Mouse (Mus musculus): ENCODE results near the gene Gmfg. TPM values are rescaled to one million over a fixed set of nuclear protein-coding genes. Genes with fewer than 3 reads are reported as not detected.

The Gmfg gene
- polyA plus RNA-seq, 1 experiment: 4.0 TPM

DNA sequence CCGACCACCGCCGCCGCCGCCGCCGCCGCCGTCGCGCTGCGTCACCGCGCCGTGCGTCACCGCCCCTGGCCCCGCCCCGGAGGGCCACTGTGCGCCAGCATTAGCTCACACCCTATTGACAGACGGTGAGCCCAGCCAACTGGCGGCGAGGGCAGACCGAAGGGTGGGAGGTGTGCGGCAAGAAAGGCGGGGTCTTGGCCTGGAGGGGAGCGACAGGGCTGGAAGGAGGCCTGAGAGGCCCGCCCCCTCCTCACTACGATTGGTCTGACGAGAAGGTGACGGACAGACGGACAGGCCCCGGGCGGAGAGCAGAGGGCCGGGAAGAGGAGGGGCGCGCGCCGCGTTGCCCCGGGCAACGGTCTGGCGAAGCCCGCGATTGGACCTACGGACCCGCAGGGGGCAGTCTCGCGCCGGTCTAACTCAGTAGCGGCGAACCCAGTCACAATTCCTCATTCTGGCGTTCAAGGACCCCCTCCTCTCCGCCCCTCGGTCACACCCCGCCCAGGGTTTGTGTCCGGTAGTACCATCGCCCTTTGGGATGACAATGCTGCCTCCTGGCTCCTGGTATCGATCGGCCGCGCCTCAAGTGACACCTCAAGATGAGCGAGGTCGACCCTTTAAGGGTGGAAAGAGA lies 859 bp upstream of the Gmfg start:
- DNase-seq (ENCODE audit: extremely low spot score in 1 of 2, low spot score in 1 of 2): peak; percentile 100

DNA sequence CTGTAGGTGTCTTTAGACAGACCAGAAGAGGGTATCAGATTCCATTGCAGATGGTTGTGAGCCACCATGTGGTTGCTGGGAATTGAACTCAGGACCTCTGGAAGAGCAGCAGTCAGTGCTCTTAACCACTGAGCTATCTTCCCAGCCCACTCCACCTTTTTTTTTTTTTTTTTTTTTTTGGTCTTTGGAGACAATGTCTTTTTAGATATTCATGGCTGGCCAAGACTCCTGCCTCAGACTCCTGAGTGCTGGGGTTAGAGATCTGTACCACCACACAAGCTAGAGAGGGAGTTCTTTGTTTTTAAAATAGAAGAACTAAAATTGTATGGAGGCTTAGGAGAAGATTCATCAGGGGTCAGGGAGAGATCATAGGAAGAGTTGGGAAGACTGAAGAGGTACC lies 717 bp downstream of the Gmfg start:
- no peak for DNase-seq (ENCODE audit: extremely low spot score in 1 of 2, low spot score in 1 of 2)

DNA sequence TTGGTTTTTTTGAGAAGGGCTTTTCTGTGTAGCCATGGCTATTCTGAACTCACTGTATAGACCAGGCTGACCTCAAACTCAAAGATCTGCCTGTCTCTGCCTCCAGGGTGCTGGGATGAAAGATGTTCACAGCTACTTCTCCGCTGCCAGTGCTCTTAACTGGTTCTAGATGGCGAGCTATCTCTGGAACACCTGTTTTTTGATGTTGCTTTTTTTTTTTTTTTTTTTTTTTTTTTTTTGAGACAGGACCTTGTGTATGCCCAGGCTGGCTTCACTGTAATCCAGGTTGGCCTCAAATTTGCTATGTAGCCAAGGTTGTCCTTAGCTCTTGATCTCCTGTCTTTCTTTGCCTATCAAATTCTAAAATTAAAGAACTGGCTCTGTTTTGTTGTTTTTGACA lies 1.5 kb downstream of the Gmfg start:
- DNase-seq (ENCODE audit: extremely low spot score in 1 of 2, low spot score in 1 of 2): no peak

DNA sequence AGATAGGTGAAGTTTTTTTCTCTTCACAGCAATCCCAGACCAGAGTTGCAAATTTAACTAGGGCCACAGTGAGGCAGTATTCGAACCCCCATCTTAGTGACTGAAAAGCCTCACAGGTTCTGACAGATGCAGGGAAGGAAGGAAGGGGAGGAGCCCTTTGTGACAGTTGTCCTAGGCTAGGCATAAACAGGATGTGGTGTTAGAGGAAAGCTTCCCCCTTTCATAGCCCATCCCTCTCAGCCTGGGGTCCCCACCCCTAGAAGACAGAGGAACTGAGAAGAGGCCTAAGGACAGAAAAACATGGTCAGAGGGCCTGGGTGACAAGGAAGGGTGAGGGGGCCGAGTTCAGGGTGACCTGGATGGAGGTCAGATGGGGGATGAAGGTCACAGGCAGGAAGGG lies 3.5 kb downstream of the Gmfg start:
- DNase-seq (ENCODE audit: extremely low spot score in 1 of 2, low spot score in 1 of 2): no peak

DNA sequence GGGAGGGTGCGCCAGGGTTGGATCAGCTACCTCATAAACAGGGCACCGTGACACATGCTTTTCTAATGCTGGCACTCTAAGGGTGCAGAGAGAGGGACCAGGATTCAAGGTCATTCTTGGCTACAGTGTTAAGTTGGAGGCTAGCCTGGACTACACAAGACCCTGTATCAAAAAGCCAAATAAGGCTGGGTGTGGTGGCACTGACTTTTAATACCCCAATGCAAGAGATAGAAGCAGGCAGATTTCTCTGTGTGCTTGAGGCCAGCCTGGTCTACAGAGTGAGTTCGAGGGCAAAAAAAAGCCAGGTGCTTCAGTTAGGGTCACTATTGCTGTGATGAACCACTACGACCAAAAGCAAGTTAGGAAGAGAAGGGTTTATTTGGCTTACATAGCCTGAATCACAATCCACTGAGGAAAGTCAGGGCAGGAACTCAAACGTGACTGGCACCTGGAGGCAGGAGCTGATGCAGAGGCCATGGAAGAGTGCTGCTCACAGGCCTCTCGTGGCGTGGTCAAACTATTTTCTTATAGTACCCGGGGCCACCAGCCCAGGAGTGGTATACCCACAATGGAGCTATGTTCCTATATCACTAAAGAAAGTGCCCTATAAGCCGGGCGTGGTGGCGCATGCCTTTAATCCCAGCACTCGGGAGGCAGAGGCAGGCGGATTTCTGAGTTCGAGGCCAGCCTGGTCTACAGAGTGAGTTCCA lies 4.7 kb downstream of the Gmfg start:
- no peak for DNase-seq (ENCODE audit: extremely low spot score in 1 of 2, low spot score in 1 of 2)

DNA sequence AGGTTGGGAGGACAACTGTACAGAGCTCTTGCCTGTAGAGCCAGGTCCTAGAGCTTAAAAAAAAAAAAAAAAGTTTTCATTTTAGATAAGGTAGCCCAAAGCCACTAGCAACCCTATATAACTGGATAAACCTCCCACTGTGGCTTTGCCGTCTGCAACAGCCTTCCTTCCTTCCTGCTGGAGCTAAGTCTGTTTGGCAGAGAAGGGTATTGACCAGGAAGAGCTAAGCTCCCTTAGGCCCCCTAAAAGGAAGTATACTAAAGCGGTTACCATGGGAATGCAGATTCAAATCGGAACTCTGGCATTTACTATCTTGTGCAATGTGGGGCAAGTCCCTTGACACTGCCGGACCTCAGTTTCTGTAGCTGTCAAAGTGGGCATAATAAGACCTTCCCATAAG lies 5.4 kb downstream of the Gmfg start:
- no peak for DNase-seq (ENCODE audit: extremely low spot score in 1 of 2, low spot score in 1 of 2)

DNA sequence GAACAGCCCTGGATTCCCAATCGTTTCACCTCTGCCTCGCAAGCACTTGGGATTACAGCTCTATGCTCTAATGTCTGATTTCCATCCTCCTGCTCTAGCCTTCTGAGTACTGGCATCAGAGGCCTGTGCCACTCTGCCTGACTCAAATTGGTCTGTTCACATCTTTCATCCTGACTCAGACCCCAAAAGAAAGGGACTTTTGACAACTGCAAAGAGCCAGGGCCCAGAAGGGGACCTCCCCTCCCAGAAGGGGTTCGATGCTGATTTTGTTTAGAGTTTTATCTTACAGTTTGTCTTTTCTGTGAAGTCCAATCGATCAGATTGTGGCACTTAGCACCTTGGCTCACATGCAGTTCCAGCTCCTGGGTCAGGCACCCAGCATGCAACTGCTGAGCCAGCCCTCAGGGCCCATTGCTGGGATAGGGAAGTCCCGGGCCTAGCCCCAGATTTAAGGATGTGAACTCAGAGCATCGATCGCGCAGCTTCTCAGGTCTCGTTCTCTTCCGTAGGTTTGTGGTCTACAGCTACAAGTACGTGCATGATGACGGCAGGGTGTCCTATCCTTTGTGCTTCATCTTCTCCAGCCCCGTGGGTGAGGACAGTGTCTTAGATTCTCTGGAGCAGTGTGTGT lies 7.2 kb downstream of the Gmfg start:
- DNase-seq (ENCODE audit: extremely low spot score in 1 of 2, low spot score in 1 of 2): no peak

DNA sequence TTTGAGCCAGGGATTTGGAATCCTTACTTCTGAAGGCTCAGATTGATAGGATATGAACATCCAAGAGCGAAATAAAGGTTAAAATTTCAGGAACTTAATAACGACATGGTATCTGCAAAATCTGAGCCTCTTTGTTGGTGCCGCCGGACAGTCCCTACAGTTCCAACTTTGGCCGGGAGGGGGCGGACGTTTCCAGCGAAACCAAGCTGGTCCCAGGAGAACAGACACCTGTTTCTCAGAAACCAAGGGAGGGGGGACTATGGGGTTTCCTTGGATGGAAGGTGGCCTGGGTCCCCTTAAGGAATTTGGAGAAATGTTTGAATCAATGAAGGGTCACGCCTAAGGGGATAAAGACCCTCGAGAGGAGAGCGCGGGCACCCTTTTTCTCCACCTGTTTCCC lies 9.2 kb downstream of the Gmfg start:
- peak in 1 of 2 experiments; percentile 91 for DNase-seq (ENCODE audit: extremely low spot score in 1 of 2, low spot score in 1 of 2)

DNA sequence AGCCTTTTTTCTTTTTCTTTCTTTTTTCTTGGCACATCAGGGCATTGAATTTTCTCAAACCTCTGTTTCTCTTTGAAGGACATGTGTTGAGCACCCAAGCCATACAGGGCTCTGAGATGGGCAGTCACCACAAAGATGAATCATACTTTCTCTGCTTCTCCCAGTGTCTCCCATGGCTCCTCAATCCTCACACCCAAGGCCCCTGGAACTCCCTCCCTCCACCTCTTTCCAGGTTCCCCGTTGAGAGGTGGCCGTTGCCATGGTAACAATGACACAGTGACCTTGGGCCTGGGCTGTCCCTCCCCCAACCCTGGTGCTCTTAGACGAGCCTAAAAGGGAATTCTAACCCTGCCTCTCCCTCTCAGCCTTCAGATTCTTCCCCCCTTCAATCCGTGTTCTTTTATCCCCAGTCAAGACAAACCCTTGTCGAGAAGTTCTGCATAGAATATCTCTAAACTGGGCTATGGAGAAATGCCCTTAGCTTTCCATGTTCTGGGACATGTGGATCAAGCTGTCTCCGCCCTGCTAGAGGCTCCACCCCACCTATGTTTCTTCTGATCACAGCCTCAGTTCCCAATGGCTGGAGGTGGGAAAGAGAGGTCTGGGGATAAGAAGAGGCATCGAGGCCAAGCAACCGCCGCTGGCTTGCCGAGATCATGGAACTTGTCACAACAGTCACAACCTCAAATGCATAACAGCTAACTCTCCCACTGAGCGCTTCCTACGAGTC lies 10.0 kb downstream of the Gmfg start:
- no peak for DNase-seq (ENCODE audit: extremely low spot score in 1 of 2, low spot score in 1 of 2)

DNA sequence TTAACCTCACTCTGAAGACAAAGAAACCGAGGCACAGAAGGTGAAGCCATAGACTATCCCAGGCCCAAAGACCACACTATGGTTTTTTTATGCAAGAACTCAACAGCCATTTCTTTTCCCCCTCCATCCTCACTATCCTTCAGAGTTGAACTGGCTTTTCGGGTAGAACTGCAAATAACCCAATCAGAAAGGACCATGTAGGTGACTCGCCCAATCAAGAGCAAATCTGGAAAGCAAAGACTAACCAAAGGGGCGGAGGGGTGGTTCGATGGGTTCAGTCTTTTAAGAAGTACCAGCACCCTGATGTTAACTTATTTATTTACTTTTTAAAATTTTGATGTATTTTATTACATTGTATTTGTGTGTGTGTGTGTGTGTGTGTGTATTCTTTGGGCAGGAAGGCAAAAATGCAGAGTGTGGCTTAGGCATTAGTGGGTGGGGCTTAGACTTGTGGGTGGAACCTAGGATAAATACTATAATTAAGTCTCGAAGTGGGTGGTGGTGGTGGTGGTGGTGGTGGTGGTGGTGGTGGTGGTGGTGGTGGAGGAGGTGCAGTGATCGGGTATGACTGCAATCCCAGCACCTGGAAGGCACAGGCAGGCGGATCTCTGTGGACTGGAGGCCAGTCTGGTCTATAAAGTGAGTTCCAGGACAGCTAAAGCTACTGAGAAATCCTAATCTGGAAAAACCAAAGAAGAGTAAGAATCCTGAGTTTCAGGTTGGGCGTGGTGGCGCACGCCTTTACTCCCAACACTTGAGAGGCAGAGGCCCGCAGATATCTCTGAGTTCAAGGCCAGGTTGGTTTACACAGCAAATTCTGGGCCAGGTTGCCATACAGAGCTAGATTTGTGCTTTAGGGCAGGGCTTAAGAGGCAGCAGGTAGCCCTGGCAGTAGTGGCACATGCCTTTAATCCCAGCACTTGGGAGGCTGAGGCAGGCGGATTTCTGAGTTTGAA lies 10.9 kb downstream of the Gmfg start:
- DNase-seq (ENCODE audit: extremely low spot score in 1 of 2, low spot score in 1 of 2): no peak

DNA sequence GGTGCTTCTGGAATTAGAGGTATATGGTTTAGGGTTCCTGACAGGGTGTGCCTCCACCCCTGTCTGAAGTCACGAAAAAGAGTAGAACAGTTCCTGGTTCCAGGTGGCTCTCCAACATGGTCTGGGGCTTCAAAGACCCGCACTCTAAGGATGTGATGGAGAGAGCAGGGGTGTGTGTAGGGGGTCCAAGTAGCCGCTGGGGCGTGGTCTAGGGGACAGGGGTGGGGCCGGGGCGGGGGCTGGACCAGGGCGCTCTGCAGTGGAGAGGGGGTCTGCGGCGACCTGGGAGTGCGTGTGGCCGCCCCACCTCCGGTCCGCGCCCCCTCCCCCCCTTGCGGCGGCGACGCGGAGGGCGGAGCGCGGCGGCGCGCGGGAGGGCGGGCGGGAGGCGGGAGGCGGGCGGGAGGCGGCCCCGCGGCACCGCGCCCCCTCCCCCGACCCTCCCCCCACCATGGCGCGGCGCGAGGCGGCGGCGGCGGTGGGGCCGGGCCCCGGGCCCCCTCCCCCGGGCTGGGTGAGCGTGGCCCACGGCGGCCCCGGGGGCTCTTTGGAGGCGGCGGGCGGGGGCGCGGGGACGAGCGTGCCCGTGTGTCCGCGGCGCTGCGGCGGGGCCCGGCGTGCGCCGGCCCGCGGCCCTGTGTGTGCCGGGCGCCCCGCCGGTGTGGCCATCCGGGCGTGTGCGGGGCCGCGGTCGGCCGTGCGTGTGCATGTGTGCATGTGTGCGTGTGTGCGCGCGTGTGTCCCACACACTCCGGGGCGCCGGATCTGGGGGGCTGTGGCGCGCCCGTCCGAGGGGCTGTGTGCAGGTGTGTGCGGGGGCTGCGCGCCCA lies 14.5 kb downstream of the Gmfg start, which contains the start of gene Lrfn1:
Gene Lrfn1, plus strand, starts transcription at position 450 of the 830 bp plus-strand sequence.
- no peak for DNase-seq (ENCODE audit: extremely low spot score in 1 of 2, low spot score in 1 of 2)

DNA sequence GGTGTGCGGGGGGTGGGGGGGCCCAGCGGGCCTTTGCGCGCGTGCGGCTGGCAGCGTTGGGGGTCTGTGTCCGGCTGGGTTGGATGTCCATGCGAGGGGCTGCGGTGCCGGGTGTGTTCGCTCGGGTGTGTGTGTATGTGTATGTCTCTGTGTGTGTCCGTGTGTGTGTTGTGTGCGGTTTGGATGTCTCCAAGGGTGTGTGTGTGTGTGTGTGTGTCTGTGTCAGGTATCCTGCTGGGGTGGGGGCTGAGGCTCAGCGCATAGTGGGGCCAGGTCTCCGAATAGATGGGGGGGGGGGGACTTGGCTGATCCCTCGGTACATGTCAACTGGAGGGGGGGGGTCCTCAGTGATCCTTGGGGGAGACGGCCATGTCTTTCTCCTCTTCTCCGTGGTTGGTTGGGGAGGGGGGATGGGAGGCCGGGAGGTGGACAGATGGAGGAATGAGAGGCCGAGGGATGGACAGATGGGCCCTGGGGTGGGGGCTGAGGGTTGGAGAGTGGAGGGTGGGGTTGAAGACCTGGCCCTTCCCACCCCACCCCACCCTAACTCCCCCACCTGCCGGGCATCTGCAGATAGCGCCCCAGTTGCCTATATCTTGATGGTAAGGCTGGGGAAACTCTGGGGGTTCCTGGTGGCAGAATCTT lies 15.2 kb downstream of the Gmfg start:
- DNase-seq (ENCODE audit: extremely low spot score in 1 of 2, low spot score in 1 of 2): no peak

DNA sequence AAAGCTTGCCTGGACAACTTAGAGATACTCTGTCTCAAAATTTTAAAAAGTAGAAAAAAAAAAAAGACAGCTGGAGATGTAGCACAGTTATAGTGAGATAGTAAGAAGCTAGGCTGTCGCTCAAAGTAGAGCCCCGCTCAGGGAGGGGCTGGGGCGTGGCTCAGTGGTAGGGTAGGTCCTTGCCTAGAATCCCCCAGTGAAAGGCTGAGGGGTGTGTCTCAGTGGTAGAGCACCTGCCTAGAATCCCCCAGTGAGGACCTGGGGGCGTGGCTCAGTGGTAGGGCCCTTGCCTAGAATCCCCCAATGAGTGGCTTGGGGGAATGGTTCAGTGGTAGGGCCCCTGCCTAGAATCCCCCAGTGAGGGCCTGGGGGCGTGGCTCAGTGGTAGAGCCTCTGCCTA lies 23.1 kb downstream of the Gmfg start:
- no peak for DNase-seq (ENCODE audit: extremely low spot score in 1 of 2, low spot score in 1 of 2)

DNA sequence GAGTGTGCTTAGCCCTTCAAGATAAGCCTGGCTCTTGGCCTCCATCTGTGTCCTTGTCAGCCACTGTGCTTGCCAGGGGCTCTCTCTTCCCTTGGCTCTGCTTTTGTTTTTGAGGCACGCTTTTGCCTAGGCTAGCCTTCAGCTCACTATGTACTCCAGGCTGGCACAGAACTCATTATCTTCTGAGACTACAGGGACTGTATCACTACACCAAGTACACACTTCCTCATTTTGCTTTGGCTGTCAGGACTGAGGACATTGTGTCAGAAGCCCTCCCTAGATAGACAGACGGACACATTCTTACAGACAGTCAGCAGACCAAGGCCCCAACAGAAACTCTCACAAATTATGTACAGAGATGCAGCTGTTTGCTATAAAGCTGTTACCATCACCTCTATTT lies 25.5 kb downstream of the Gmfg start:
- no peak for DNase-seq (ENCODE audit: extremely low spot score in 1 of 2, low spot score in 1 of 2)

DNA sequence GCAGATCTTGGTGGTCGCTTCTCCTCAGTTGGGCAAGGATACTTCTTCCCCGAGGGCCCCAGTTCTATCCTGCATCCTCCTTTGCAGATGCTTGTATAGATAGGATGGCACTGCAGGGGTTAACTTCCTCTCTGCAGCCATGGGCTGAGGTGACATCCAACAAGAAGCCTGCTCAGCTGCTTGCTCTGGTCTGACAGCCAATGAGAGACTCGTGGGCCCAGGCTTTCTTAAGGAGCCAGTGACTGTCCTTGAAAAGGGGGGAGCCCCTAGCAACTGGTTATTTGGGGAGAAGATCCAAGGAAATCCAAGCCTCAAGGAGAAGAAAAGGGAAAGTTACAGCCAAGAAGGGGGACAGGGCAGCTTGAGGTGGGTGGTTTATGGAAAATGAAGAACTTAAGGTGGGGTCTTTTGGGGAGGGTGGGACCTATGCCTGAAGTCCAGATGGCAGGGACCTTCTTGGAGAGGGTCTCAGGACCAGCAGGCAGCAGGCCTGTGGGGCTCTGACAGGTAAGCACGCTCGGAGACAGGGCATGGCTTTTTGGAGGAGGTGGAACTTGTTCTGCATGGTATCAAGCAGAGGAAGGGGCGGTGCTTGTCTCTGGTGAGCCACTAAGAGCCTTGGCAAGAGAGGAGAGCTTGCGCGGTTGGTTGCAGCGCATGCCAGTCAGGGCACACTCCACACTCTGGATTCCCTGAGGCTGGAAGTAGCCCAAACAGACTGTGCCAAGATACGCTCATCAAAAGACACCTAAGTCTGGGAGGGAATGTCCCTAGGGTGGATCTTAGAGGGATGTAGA lies 27.4 kb downstream of the Gmfg start:
- DNase-seq (ENCODE audit: extremely low spot score in 1 of 2, low spot score in 1 of 2): peak; percentile 91 to 92

DNA sequence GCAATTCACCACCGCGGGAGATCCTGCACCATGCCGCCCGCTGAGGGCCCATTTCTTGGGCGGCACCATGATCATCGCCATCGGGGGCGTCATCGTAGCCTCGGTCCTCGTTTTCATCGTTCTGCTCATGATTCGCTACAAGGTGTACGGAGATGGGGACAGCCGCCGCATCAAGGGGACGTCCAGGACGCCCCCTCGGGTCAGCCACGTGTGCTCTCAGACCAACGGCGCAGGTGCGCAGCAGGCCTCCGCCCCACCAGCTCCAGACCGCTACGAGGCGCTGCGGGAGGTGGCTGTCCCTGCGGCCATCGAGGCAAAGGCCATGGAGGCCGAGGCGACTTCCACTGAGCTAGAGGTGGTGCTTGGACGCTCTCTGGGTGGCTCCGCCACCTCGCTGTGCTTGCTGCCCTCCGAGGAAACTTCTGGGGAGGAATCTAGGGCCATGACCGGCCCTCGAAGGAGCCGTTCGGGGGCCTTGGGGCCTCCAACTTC lies 29.5 kb downstream of the Gmfg start:
- DNase-seq (ENCODE audit: extremely low spot score in 1 of 2, low spot score in 1 of 2): no peak

DNA sequence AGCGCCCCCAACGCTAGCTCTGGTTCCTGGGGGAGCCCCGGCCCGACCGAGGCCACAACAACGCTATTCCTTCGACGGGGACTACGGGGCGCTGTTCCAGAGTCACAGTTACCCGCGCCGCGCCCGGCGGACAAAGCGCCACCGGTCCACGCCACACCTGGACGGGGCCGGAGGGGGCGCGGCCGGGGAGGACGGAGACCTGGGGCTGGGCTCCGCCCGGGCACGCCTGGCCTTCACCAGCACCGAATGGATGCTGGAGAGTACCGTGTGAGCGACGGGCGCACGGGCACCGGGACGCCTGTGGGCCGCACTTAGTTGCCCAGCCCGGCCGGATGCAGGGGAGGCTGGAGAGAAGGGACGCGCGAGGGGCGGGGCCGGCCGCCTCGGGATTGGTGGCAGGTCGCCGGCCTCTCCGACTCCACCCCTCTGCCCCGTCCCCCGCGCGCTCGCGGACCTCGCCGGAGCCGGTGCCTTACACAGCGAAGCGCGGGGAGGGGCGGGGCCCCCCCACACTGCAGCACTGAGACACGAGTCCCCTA lies 30.0 kb downstream of the Gmfg start:
- no peak for DNase-seq (ENCODE audit: extremely low spot score in 1 of 2, low spot score in 1 of 2)

DNA sequence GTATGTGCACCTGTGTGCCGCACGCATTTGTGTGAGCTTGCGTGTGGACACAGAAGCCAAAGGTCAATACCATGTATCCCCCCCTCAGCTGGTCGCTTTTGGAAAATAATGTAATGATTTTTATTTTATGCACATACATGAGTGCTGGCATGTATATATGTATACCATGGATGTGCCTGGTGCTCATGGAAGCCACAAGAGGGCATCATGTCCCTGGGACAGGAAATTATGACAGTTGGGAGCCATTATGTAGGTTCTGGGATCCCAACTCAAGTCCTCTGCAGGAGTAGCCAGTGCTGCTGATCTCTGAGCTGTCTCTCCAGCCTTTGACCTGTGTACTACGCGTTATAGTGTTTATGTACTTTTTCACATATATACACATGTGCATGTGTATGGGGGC lies 38.9 kb downstream of the Gmfg start:
- DNase-seq (ENCODE audit: extremely low spot score in 1 of 2, low spot score in 1 of 2): no peak

All from frontal cortex, adult 2 months (tissue).